Mouse (Mus musculus): Measurements from ENCODE around the gene Iglon5.

The Iglon5 gene

GRCm38 (mm10) chr7:43464864-43465343 lies 25.0 kb downstream of the Iglon5 start:
- DNase-seq, result no peak

DNA sequence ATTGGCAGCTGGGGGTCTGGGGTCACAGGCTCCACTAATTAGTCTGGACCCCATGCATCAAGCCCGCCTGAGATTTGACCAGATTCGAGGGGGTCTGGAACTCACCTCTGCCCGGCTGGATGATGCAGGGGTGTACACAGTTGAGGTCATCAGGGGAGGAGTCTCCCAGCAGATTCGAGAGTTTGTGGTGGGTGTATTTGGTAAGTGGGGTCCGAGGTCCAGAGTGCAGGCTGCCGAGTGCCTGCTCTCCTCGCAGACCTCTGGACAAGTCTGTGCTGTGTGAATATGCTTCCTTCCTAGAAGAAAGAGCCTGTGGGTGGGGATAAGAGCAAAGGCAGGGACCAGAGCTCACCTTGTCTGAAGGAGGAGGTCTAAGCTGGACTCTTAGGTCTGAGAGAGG lies 25.9 kb downstream of the Iglon5 start:
- no peak for DNase-seq

GRCm38 (mm10) chr7:43462851-43463250 lies 27.0 kb downstream of the Iglon5 start, which contains the start of gene Vsig10l:
Gene Vsig10l (plus strand): TSS chr7:43463151.
- no peak for DNase-seq

GRCm38 (mm10) chr7:43454371-43454770 lies 35.5 kb downstream of the Iglon5 start:
- no peak for DNase-seq

GRCm38 (mm10) chr7:43453599-43454355 lies 36.1 kb downstream of the Iglon5 start:
- no peak for DNase-seq

DNA sequence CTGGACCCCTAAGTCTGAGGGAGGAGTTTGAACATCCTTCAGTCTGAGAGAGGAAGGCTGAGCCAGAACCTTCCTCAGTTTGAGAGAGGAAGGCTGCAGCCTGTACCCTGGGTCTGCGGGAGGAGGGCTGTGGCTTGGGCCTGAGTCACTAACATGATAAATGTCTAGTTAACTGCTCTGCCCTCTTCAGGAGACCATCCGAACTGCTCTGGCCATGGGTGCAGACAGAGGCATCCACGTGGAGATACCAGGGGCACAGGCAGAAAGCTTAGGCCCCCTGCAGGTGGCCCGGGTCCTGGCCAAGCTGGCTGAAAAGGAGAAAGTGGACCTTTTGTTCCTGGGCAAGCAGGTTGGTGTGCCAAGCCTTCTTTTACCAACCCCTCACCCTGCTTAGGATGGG lies 37.3 kb downstream of the Iglon5 start:
- peak; percentile 28 for DNase-seq

DNA sequence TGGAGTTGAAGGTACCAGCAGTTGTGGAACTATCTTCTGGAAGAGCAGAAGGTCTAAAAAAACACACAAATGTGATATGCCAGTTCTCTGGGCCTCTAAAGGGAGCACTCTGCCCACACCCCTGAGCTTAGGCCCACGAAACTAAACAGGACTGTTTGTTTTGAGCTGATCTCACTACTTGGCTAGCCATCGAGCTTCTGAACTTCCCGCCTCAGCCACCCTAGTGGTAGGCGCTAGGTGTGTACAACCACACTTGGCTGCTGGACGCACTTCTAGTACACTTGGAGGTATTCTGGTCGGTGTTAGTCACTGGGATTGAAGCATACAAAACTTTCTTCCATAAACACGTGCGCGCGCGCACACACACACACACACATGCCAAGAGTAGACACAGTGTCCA lies 38.1 kb downstream of the Iglon5 start:
- DNase-seq, result no peak

DNA sequence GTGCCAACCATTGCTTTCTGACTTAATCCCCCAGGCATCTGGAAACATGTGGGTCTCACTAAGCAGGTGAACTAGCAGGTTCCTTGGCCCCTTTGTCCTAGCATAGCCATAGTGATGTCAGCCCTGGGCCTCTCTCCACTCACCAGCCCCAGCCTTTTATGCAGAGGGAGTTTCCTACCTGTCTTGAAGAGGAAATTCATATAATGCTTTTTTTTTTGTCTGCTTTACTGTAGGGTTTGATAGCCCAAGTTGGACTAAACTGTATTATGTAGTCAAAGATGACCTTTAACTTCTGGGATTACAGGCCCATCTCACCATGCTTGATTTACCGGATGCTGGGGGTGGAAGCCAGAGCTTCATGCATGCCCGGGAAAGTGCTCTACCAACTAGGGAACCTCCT lies 40.1 kb downstream of the Iglon5 start:
- no peak for DNase-seq

DNA sequence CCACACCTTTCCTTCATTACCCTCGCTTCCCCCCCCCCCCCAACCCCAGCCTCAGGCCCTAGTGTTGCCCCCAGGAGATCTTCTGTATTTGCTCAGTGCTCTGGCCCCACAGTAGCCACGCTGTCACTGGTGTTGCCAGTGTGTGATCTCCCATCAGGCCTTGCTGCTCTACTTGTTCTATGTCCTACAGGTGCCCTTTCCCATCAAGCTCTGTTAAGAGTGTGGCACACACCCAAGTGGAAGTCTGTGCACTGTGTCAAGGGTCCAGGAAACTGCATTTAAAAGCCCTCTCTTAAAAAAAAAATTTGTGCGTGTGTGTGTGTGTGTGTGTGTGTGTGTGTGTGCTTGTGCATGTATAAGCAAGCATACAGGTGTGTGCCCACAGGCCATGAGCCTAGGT lies 41.6 kb downstream of the Iglon5 start:
- DNase-seq, result peak; percentile 19

- DNase-seq, result no peak
These were observed 42.1 kb downstream of the Iglon5 start for GRCm38 (mm10) chr7:43447801-43448200.

DNA sequence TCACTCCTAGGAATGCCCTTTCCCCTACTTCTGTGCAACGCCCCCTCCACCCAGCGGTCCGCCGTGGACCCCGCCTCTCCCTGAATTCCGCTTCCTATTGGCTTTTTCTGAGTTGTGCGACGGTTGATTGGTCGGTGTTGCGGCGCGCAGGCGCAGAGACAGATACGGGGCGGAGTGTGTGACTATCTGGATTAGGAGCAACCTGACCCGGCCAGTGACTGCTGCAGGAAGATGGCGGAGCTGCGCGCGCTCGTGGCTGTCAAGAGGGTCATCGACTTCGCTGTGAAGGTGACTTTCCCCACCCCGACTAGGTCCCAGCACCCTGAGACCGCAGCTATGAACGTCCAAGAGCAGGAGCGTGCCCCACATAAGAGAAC lies 46.0 kb downstream of the Iglon5 start, which contains the start of the genes Etfb and Gm45233:
Etfb (plus strand) TSS at position 167 of the 377 bp plus-strand sequence.
Gm45233 (plus strand) TSS at position 212 of the 377 bp plus-strand sequence.
- peak; percentile 93 for DNase-seq

DNA sequence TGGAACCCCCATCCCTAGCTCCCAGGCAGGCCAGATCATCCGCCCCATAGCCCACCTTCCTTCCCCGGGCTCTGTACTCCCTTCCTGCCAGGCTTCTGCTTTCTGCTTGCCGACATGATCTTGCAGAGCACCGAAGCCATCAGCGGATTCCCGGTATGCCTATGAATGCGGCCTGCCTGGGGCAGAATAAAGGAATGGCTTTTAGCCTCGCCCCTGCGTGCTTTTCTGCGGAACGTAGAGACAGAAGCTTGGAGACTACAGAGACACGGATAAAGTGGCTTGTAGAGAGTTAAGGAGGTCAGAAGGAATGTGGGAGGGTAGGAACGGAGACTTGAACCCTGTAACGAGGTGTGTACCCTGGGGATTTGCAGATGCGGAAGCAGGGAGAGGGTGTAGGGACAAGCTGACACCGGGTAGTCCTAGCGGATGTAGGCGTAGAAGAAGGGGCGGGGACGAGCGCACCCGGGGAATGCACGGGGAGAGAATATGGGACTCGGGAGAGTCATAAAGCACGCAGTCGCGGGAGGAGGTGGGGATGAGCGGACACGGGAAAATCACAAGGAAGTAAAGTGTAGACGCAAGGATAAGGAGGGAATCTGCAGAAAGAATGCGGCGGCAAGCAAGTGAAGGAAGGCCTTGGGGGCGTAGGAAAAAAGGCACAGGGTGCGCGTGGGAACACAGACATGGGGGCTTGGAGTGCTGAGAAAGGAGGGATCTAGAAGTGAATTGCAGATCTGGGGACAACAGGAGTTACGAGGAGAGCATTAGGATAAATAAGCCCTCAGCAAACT lies 46.6 kb downstream of the Iglon5 start:
- DNase-seq, result peak; percentile 86

GRCm38 (mm10) chr7:43442684-43443083 lies 47.2 kb downstream of the Iglon5 start:
- DNase-seq, result peak; percentile 7

GRCm38 (mm10) chr7:43441071-43441470 lies 48.8 kb downstream of the Iglon5 start:
- no peak for DNase-seq

GRCm38 (mm10) chr7:43440482-43440881 lies 49.4 kb downstream of the Iglon5 start, which contains the start of gene Cldnd2:
Gene Cldnd2 (plus strand): TSS chr7:43440782.
- DNase-seq, result no peak

GRCm38 (mm10) chr7:43438611-43439010 lies 51.3 kb downstream of the Iglon5 start:
- DNase-seq, result no peak

GRCm38 (mm10) chr7:43436341-43437255 lies 53.3 kb downstream of the Iglon5 start, which contains the start of gene Nkg7:
Gene Nkg7 (plus strand): TSS chr7:43437073.
- DNase-seq, result no peak

DNA sequence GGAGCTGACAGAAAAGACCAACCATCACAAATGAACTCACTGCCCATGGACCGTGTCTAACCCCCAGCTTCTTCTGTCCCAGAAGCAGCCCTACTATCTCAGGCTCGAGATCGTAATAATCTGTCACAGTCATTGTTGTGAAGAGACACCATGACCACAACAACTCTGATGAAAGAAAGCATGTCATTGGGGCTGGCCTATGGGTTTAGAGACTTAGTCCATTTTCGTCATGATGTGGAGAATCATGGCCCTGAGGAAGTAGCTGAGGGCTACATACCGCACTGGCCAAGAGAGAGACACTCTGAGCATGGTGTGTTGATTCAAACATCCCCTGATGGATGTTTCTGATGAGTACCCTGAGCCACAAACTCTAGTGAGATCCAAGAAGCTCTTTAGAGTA lies 55.2 kb downstream of the Iglon5 start:
- no peak for DNase-seq

GRCm38 (mm10) chr7:43432891-43433290 lies 57.0 kb downstream of the Iglon5 start:
- no peak for DNase-seq

GRCm38 (mm10) chr7:43429500-43429899 lies 60.4 kb downstream of the Iglon5 start:
- no peak for DNase-seq

- no peak for DNase-seq
These were observed 62.5 kb downstream of the Iglon5 start, which contains the start of gene Lim2 for GRCm38 (mm10) chr7:43427406-43427805. Gene Lim2 (plus strand): TSS chr7:43427670.

DNA sequence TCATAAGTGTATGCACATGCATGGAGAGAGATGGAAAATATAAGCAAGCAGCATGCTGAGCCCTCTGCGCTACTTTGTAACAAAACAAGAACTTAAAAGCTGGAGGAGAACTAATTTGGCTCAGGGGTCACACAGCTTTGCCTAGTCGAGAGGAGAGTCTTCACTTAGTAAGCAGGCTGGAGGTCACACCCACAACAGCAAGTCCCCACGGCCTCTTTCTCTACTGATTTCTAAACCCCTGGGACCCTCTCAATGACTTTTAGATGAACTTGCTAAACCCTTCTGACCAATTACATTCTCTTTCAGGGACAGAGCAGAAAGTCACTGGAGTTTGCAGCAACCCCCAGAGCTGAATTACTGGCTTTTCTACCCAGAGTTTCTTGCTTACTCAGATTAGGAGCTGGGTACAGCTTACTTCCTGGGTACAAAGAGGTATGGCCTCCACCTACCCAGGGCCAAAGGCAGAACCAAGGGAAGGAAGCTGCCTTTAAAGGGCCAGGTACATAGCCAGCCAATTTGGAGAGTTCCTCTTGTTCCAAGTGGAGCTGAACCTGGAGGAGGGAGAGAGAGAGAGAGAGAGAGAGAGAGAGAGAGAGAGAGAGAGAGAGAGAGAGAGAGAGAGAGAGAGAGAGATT lies 65.8 kb downstream of the Iglon5 start:
- DNase-seq, result no peak

Data from lung, postnatal 14 days (tissue).